Mouse (Mus musculus): Measurements from ENCODE around the gene Ccnd2. TPM values are rescaled to one million over a fixed set of nuclear protein-coding genes. Genes with fewer than 3 reads are reported as not detected.

Gene Ccnd2
- polyA plus RNA-seq, 1 experiment from 2014 or later = 364 TPM

DNA sequence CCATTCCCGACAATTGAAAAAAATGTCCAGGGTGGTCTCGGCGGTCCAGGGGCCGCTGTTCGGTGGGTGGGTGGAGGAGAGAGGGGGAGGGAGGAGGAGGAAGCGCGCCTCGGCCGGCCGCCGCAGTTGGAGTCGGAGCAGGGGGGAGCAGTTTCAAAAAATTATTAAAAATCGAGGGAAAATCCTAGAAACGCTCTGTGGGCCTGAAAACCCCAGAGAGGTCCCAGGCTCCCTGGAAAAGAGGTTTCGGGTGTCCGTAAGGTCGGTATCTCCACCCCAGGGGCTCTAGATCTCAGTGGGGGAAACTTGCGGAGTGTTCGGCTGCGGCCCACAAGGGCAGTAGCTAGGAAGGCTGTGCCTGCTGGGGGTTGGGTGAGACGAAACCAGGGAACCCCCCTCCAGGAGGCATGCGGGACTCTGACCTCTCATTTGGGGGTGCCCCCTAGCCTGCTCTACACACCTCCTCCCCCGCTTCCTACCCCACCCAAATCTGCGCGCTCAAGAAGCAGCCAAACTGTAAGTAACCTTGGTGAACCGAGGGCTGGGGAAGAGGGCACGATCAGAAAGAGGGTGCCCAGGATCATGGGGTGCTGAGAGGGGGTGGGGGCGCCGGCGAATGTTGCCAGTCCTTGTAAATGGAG is 2.6 kb downstream of the Ccnd2 start:
- under 1% methylated on average over 30 of the region's 30 CpGs for WGBS
- peak overlapping the region; percentile 62 for H3K27ac ChIP-seq
- H3K4me2 ChIP-seq (ENCODE audit: low read length) = peak overlapping the region; percentile 91
- peak overlapping the region; percentile 80 for H3K4me3 ChIP-seq (replicated peaks; ENCODE audit: low read depth, low read length)
- ATAC-seq (replicated peaks; ENCODE audit: low FRiP score, low read depth) (no peak), DNase-seq (ENCODE audit: low spot score) (peak; percentile 50)
- peaks cover 18% of the 10 kb centered on the region for H3K4me1 ChIP-seq (replicated peaks; ENCODE audit: insufficient read depth, low read length)
- no peaks in the 10 kb centered on the region for H3K9me3 ChIP-seq (replicated peaks; ENCODE audit: low read length)
- peak overlapping the region; percentile 84 for H3K9ac ChIP-seq (ENCODE audit: low read depth, low read length)
- no peak for TF ChIP-seq CTCF (IDR thresholded peaks at IDR 0.05; ENCODE audit: low read depth)
- 0 out of 2 replicates have a peak, but pooled peaks cover 4% of the 10 kb centered on the region for H3K36me3 ChIP-seq (ENCODE audit: insufficient read depth, low read length)
- H3K27me3 ChIP-seq (ENCODE audit: insufficient read depth, low read length) = no peaks in the 10 kb centered on the region

DNA sequence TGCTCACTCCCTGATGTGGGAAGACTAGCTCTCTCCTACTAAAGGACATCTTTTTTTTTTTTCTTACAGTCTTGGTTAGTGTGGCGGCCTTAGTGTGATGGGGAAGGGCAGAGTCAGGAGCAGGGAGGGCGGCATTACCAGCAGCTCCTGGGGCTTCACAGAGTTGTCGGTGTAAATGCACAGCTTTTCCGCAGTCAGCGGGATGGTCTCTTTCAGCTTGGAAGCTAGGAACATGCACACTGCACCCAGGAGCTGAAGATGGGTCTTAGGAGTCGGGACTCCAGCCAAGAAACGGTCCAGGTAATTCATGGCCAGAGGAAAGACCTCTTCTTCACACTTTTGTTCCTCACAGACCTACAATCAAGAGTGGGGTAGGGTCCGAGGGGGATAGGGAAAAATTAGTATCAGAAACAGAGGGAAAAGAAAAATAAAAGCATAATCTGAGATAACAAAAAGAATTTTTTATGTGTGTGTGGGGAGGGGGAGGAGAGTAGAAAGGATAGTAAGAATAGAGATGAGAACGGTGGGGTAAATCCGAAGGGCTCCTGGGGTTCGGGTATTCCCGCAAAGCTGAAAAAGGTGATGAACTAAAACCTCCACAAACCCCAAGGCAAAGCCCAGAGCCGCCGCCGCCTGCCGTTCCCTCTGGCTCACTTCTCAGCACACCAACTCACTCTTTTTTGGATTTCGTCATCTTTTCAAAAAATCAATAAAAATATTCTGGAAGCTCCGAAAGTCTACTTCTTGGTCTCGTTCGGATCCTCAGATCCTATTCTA is 3.3 kb downstream of the Ccnd2 start:
- DNase-seq (ENCODE audit: low spot score) (peak; percentile 68), ATAC-seq (replicated peaks; ENCODE audit: low FRiP score, low read depth) (no peak)
- no peak for TF ChIP-seq CTCF (IDR thresholded peaks at IDR 0.05; ENCODE audit: low read depth)
- Histone ChIP-seq H3K27ac (no peak overlapping the region; the same call in 1 of the 2 replicates), H3K9me3 (replicated peaks; ENCODE audit: low read length) (no peaks in the 10 kb centered on the region), H3K9ac (ENCODE audit: low read depth, low read length) (peak overlapping the region; percentile 84), H3K36me3 (ENCODE audit: insufficient read depth, low read length) (0 out of 2 replicates have a peak, but pooled peaks cover 6% of the 10 kb centered on the region), H3K4me3 (replicated peaks; ENCODE audit: low read depth, low read length) (peak overlapping the region; percentile 80), H3K4me2 (ENCODE audit: low read length) (peak overlapping the region; percentile 91), H3K27me3 (ENCODE audit: insufficient read depth, low read length) (no peaks in the 10 kb centered on the region), H3K4me1 (replicated peaks; ENCODE audit: insufficient read depth, low read length) (peaks cover 16% of the 10 kb centered on the region)
- 9% methylated on average over 20 of the region's 20 CpGs for WGBS

- Histone ChIP-seq H3K9ac (ENCODE audit: low read depth, low read length) (no peak overlapping the region), H3K4me1 (replicated peaks; ENCODE audit: insufficient read depth, low read length) (0 out of 2 replicates have a peak, but pooled peaks cover 6% of the 10 kb centered on the region), H3K4me3 (replicated peaks; ENCODE audit: low read depth, low read length) (no peak overlapping the region), H3K9me3 (replicated peaks; ENCODE audit: low read length) (no peaks in the 10 kb centered on the region), H3K36me3 (ENCODE audit: insufficient read depth, low read length) (0 out of 2 replicates have a peak, but pooled peaks cover 6% of the 10 kb centered on the region), H3K27me3 (ENCODE audit: insufficient read depth, low read length) (no peaks in the 10 kb centered on the region), H3K27ac (no peak overlapping the region), H3K4me2 (ENCODE audit: low read length) (no peak overlapping the region; the same call in 1 of the 2 replicates)
- DNase-seq (ENCODE audit: low spot score) = peak; percentile 96
- peak; percentile 99 for TF ChIP-seq CTCF (IDR thresholded peaks at IDR 0.05; ENCODE audit: low read depth)
- no peak for ATAC-seq (replicated peaks; ENCODE audit: low FRiP score, low read depth)
- WGBS = 0% methylated on average over 4 of the region's 4 CpGs
Observed at GRCm38 (mm10) chr6:127147665-127148064, 4.3 kb downstream of the Ccnd2 start.

- 0 out of 2 replicates have a peak, but pooled peaks cover 3% of the 10 kb centered on the region for H3K4me1 ChIP-seq (replicated peaks; ENCODE audit: insufficient read depth, low read length)
Observed at GRCm38 (mm10) chr6:127146322-127146947, 5.6 kb downstream of the Ccnd2 start.

DNA sequence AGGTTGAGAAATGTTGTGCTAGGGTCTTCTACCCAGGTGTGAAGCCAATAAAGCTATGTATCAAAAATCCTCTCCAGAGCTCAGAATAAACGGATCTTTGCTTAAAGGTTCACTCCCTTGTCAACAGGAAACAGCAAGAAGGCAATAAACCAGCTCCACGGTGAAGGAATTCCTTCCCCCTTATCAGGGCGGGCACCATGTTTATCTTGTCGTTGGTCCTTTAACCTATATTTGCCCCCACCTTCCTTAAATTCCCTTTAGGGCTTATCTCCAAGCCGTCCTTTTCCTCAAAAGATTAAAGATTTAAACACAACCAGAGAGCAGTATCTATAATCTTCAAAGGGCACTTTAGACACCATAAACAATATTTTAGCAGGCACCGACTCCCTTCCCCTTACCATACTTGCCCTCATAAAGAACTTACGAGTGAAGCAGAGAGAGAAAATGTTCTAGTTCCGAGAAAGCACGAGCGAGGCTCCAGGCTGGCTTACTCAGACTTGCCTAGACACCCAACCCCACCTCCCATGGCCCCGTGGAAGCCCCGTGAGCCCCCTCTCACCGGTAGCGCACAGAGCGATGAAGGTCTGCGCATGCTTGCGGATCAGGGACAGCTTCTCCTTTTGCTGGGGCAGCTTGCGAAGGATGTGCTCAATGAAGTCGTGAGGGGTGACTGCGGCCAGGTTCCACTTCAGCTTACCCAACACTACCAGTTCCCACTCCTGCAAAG is 6.4 kb downstream of the Ccnd2 start:
- 59% methylated on average over 20 of the region's 20 CpGs for WGBS
- H3K27me3 ChIP-seq (ENCODE audit: insufficient read depth, low read length) = no peaks in the 10 kb centered on the region
- no peak overlapping the region for H3K4me2 ChIP-seq (ENCODE audit: low read length)
- ATAC-seq (replicated peaks; ENCODE audit: low FRiP score, low read depth) (no peak), DNase-seq (ENCODE audit: low spot score) (no peak)
- no peak overlapping the region for H3K27ac ChIP-seq
- no peaks in the 10 kb centered on the region for H3K4me1 ChIP-seq (replicated peaks; ENCODE audit: insufficient read depth, low read length)
- H3K9ac ChIP-seq (ENCODE audit: low read depth, low read length) = no peak overlapping the region
- no peak for TF ChIP-seq CTCF (IDR thresholded peaks at IDR 0.05; ENCODE audit: low read depth)
- peaks cover 6% of the 10 kb centered on the region; the same call in 1 of the 2 replicates for H3K36me3 ChIP-seq (ENCODE audit: insufficient read depth, low read length)
- no peak overlapping the region for H3K4me3 ChIP-seq (replicated peaks; ENCODE audit: low read depth, low read length)
- H3K9me3 ChIP-seq (replicated peaks; ENCODE audit: low read length) = no peaks in the 10 kb centered on the region

More at GRCm38 (mm10) chr6:127146322-127146947, 5.6 kb downstream of the Ccnd2 start:
- Histone ChIP-seq H3K36me3 (ENCODE audit: insufficient read depth, low read length) (0 out of 2 replicates have a peak, but pooled peaks cover 6% of the 10 kb centered on the region), H3K27me3 (ENCODE audit: insufficient read depth, low read length) (no peaks in the 10 kb centered on the region), H3K27ac (no peak overlapping the region), H3K9me3 (replicated peaks; ENCODE audit: low read length) (no peaks in the 10 kb centered on the region), H3K4me2 (ENCODE audit: low read length) (no peak overlapping the region), H3K4me3 (replicated peaks; ENCODE audit: low read depth, low read length) (no peak overlapping the region), H3K9ac (ENCODE audit: low read depth, low read length) (no peak overlapping the region)
- WGBS = 71% methylated on average over 3 of the region's 3 CpGs
- ATAC-seq (replicated peaks; ENCODE audit: low FRiP score, low read depth) (no peak), DNase-seq (ENCODE audit: low spot score) (no peak)
- TF ChIP-seq CTCF (IDR thresholded peaks at IDR 0.05; ENCODE audit: low read depth) = no peak

Data from kidney, postnatal 0 days (tissue).